Mouse (Mus musculus) forebrain, embryonic 13.5 days (tissue): ENCODE measurements around the gene Cln5. TPM values are rescaled to one million over a fixed set of nuclear protein-coding genes. Genes with fewer than 3 reads are reported as not detected.

Experiments used
- ATAC-seq: fragments of 200-750 bp; cut with Nextera tagmentation; 2 replicates; pipeline ENCODE4 v1.8.0; 2017
- H3K27ac ChIP-seq: fragments of 300-500 bp; sonication (generic); 2 replicates; pipeline ENCODE4 v1.5.1; 2015; ENCODE audit warnings: inconsistent platforms, mild to moderate bottlenecking, moderate library complexity
- H3K27me3 ChIP-seq: fragments of 300-500 bp; sonication (generic); 2 replicates; pipeline ENCODE4 v1.6.1; 2015; ENCODE audit warnings: mild to moderate bottlenecking, inconsistent platforms
- H3K36me3 ChIP-seq: fragments of 300-500 bp; sonication (generic); 2 replicates; pipeline ENCODE4 v1.6.1; 2015; ENCODE audit warnings: mild to moderate bottlenecking, inconsistent platforms; ENCODE audit not compliant: poor library complexity, severe bottlenecking
- H3K4me1 ChIP-seq: fragments of 300-500 bp; sonication (generic); 2 replicates; pipeline ENCODE4 v1.6.1; 2015; ENCODE audit warnings: inconsistent platforms
- H3K4me2 ChIP-seq: fragments of 300-500 bp; sonication (generic); 2 replicates; pipeline ENCODE4 v1.6.1; 2015; ENCODE audit warnings: inconsistent platforms, mild to moderate bottlenecking, moderate library complexity
- H3K4me3 ChIP-seq: fragments of 300-500 bp; sonication (generic); 2 replicates; pipeline ENCODE4 v1.5.1; 2015; ENCODE audit warnings: mild to moderate bottlenecking, inconsistent platforms
- H3K9ac ChIP-seq: fragments of 300-500 bp; sonication (generic); 2 replicates; pipeline ENCODE4 v1.6.1; 2015; ENCODE audit warnings: mild to moderate bottlenecking, inconsistent platforms
- H3K9me3 ChIP-seq: fragments of 300-500 bp; sonication (generic); replicated peaks from 2 replicates; pipeline ENCODE4 v1.6.1; 2016; ENCODE audit warnings: inconsistent platforms
- WGBS: fragments of 180-500 bp; shearing (Covaris S2); methylation state at CpG from one replicate; pipeline ENCODE4 v1.1.7; 2015; 5-methylcytosine and 5-hydroxymethylcytosine counted together
- polyA plus RNA-seq: library from polyadenylated mRNA; unstranded; fragments of >200 nt; fragmentation: Nextera tagmentation; extraction: Ambion mirVana; gene quantifications from 2 replicates; pipeline ENCODE4 v1.2.1, GENCODE M21; 2015

Cln5 gene
- polyA plus RNA-seq, 1 experiment from 2014 or later = 11.1 TPM

DNA sequence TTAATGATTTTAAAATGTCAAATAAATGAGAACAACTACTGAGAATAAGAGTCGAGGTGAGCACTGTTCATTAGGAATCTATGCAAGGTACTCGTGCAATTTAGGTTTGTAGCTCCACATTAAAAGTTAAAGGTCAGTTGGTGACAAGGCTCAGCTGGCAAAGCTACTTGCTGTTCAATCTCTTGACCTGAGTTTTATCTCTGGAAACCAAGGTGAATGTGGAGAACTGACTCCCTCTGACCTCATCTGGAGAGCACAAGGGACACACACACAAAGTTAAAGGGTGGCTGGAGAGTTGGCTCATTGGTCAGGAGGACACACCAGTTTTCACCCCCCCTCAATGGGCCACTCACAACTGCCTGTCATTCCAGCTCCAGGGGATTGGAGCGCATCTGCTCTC is 31.2 kb downstream of the Cln5 start:
- Histone ChIP-seq H3K27me3 (no peaks in the 10 kb centered on the region), H3K9ac (no peak overlapping the region), H3K9me3 (no peaks in the 10 kb centered on the region), H3K4me2 (no peak overlapping the region), H3K4me1 (peaks cover 18% of the 10 kb centered on the region), H3K36me3 (0 out of 2 replicates have a peak, but pooled peaks cover under 1% of the 10 kb centered on the region), H3K27ac (no peak overlapping the region), H3K4me3 (no peak overlapping the region)
- 82% methylated on average over 3 of the region's 3 CpGs for WGBS
- ATAC-seq = no peak

DNA sequence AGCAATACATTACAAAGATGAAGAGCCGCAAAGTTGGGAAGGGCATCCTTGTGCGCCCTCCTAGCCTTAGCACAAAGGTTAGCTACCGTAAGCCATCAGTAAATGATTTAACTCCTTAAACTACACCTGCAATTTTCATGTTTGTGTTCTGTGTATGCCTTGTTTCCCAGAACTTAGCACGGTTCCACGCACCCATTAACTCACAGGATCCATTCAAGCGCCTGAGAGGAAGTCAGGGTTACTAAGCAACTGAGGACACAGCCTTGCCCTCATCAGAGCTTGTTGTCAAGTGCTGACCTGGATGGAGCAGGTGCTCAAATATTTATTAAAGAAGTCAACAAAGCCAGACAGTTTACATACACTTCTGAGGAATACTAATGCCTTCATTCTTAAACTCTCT is 32.2 kb downstream of the Cln5 start:
- WGBS = 56% methylated on average over 6 of the region's 6 CpGs
- no peak overlapping the region for H3K4me3 ChIP-seq
- no peaks in the 10 kb centered on the region for H3K27me3 ChIP-seq
- no peak overlapping the region for H3K9ac ChIP-seq
- no peaks in the 10 kb centered on the region for H3K9me3 ChIP-seq
- no peak for ATAC-seq
- H3K36me3 ChIP-seq = no peaks in the 10 kb centered on the region
- peaks cover 7% of the 10 kb centered on the region for H3K4me1 ChIP-seq
- no peak overlapping the region for H3K27ac ChIP-seq
- no peak overlapping the region for H3K4me2 ChIP-seq

DNA sequence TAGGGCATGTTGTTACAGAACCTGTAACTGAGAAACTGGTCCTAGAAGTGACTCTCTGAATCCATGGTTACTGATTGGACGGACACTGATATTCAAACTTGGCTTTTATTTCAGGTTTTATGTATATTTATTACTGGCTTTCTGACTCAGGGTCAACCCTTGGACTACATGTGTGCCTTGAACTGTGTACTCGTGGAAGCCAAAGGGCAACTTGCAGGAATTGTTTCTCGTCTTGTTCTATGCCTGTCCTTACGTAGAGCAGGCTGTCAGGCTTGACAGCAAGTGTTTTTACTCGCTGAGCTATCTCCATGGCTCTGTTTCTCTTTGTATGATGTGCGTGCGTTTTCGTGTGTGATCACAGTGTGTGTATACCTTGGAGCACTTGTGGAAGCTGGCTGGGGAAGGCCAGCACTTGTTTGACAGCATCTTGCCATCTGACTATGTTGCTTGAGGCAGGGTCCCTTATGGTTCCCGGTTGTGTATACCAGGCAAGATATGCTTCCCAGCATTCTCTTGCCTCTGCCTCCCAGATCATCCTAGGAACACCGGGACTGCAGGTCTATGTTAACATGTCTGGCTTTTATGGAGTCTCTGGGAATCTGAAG is 32.8 kb downstream of the Cln5 start:
- peaks cover 3% of the 10 kb centered on the region for H3K4me1 ChIP-seq
- no peak overlapping the region for H3K9ac ChIP-seq
- H3K4me2 ChIP-seq = no peak overlapping the region
- 86% methylated on average over 10 of the region's 10 CpGs for WGBS
- H3K9me3 ChIP-seq = no peaks in the 10 kb centered on the region
- no peak for ATAC-seq
- H3K27ac ChIP-seq = no peak overlapping the region
- H3K36me3 ChIP-seq = no peaks in the 10 kb centered on the region
- H3K27me3 ChIP-seq = no peaks in the 10 kb centered on the region
- H3K4me3 ChIP-seq = no peak overlapping the region

DNA sequence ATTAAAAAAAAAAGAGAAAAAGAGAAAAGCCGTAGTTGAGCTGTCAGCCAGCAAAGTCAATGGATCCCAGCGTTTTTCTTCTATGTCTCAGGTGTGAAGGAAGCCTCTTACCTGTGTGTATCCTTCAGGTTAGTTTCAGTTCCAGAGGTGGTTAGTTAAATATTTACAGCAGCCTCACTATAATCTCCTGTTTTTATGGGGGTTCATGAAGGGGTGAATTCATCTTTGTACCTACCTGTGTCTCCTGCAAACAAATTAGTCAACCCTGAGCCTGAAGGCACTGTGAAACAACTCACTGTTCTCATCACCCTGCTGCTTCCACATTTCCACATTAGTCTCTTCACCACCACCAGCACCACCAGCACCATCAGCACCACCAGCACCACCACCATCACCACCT is 36.3 kb downstream of the Cln5 start:
- Histone ChIP-seq H3K36me3 (no peaks in the 10 kb centered on the region), H3K27ac (no peak overlapping the region), H3K4me1 (no peaks in the 10 kb centered on the region), H3K4me3 (no peak overlapping the region), H3K4me2 (no peak overlapping the region), H3K9ac (no peak overlapping the region), H3K27me3 (no peaks in the 10 kb centered on the region), H3K9me3 (no peaks in the 10 kb centered on the region)
- no peak for ATAC-seq
- 85% methylated on average over 2 of the region's 2 CpGs for WGBS

DNA sequence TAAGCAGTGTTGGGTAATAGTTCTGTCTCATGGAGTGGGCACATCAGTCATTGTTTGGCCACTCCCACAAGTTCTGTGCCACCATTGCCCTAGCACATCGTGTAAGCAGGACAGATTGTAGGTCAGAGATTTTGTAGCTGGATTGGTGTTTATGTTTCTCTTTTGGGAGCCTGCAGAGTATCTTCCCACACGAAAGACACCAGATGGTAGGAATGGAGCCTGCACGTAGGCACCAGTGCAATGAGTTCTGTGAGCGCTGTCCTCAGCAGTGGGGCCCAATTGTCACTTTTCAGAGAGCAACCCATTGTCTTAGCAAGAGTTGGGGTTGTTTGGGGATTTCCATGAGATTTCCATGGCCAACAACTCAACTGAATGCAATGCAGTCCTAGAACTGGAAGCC is 40.0 kb downstream of the Cln5 start:
- Histone ChIP-seq H3K27ac (no peak overlapping the region), H3K36me3 (peaks cover 26% of the 10 kb centered on the region), H3K27me3 (no peaks in the 10 kb centered on the region), H3K9me3 (no peaks in the 10 kb centered on the region), H3K9ac (no peak overlapping the region), H3K4me2 (no peak overlapping the region), H3K4me3 (no peak overlapping the region), H3K4me1 (no peaks in the 10 kb centered on the region)
- ATAC-seq = no peak
- WGBS = 90% methylated on average over 4 of the region's 4 CpGs

DNA sequence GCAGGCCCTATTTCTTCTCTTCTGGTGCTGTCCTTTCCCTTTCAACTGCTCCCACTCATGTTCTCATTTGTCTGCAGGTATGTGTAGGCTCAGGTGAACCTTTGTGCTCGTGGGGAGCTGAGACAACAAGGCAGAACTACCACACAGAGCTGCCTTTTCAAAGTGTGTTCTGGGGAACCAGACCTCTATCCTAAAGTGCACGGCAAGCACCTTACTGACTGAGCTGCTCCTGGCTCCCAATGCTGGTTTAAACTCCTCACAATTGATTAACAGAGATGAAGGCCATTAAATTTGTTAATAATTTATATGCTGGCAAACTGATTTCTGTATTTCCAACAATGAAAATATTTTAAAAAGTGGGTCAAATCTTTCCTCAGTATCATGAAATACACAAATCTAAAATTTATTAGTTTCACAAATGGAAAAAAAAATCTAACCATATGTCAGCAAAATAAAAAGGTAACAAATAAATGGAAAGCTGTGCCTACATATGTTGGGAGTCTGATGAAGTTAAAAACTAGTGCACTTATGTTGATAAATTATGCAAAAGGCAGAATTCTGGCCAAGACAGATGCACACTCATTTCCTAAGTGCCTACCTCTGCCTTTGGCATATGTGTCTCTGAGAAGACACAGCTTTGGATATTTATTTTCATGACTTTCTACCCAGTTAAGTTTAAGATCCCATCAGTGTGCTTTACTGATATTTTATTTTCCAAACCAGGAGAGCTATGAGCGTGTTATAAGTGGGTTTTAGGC is 42.8 kb downstream of the Cln5 start:
- Histone ChIP-seq H3K27ac (no peak overlapping the region), H3K9me3 (no peaks in the 10 kb centered on the region), H3K36me3 (peaks cover 53% of the 10 kb centered on the region), H3K4me1 (no peaks in the 10 kb centered on the region), H3K27me3 (no peaks in the 10 kb centered on the region), H3K4me3 (no peak overlapping the region), H3K9ac (no peak overlapping the region), H3K4me2 (no peak overlapping the region)
- peak; percentile 58; the same call in 1 of the 2 replicates for ATAC-seq
- WGBS = 86% methylated on average over 3 of the region's 3 CpGs

DNA sequence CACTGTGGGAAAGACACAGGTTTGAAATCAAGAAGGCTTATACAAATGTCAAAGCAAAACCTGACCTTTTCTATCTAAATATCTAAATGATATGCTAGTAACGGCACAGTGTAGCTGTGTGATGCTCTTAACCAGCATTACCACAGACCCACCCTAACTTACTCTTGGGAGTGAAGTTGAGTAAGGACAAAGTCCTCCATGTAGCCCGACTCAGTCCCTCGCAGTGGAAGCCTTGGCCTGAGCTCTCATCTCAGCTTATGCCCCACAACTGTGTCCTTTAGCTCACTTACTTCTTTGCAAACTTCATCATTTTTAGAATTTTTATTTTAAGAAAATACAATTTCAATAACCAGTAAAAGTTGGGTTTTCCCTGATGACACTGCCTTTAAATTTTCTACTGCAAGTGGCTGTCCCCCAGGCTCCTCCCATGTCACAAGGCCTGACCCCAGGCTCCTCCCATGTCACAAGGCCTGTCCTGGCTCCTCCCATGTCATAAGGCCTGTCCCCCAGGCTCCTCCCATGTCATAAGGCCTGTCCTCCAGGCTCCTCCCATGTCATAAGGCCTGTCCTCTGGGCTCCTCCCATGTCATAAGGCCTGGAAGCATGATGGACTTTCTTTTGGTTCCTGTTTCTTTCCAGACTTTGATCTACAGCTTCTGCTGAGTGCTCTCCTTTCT is 45.1 kb downstream of the Cln5 start:
- 91% methylated on average over 3 of the region's 3 CpGs for WGBS
- Histone ChIP-seq H3K36me3 (peaks cover 71% of the 10 kb centered on the region), H3K4me2 (no peak overlapping the region), H3K9me3 (no peaks in the 10 kb centered on the region), H3K4me3 (no peak overlapping the region), H3K27me3 (no peaks in the 10 kb centered on the region), H3K27ac (no peak overlapping the region), H3K9ac (no peak overlapping the region), H3K4me1 (no peaks in the 10 kb centered on the region)
- no peak for ATAC-seq

DNA sequence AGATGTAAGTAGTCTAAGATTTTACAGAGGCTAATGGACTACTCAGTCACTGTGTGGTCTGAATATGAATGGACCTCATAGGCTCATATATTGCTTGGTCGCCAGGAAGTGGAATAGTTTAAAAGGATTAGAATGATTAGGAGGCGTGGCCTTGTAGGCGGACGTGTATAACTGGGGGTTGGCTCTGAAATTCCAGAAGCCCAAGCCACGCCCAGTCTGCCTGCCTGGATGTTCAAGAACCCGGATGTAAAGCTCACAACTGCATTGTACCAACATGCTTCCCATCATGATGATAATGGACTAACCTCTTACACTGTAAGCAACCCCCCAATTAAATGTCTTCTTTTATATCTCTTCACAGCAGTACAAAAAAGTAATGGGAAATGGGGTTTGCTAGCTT is 55.7 kb downstream of the Cln5 start:
- no peak overlapping the region for H3K4me3 ChIP-seq
- no peak overlapping the region for H3K4me2 ChIP-seq
- no peak for ATAC-seq
- H3K36me3 ChIP-seq = peaks cover 74% of the 10 kb centered on the region
- H3K27me3 ChIP-seq = no peaks in the 10 kb centered on the region
- no peak overlapping the region for H3K9ac ChIP-seq
- no peak overlapping the region for H3K27ac ChIP-seq
- no peaks in the 10 kb centered on the region for H3K9me3 ChIP-seq
- no peaks in the 10 kb centered on the region for H3K4me1 ChIP-seq
- 87% methylated on average over 6 of the region's 6 CpGs for WGBS

Other genes with a start within 250 kb of the Cln5 start
- gene Kctd12, start 87.6 kb upstream of the Cln5 start, polyA plus RNA-seq = 3.4 and 5.4 TPM in 2 replicates
- gene Acod1, start 23.2 kb upstream of the Cln5 start, polyA plus RNA-seq = not detected in 2 replicates
- gene Fbxl3, start 29.4 kb downstream of the Cln5 start, polyA plus RNA-seq = 20.2 and 21.5 TPM in 2 replicates